Mouse (Mus musculus): ENCODE data around the gene Dgki. TPM values are rescaled to one million over a fixed set of nuclear protein-coding genes. Genes with fewer than 3 reads are reported as not detected.

The Dgki gene
- total and polyA plus RNA-seq, 3 experiments = 4.4 to 8.7 (median 7.7) TPM

DNA sequence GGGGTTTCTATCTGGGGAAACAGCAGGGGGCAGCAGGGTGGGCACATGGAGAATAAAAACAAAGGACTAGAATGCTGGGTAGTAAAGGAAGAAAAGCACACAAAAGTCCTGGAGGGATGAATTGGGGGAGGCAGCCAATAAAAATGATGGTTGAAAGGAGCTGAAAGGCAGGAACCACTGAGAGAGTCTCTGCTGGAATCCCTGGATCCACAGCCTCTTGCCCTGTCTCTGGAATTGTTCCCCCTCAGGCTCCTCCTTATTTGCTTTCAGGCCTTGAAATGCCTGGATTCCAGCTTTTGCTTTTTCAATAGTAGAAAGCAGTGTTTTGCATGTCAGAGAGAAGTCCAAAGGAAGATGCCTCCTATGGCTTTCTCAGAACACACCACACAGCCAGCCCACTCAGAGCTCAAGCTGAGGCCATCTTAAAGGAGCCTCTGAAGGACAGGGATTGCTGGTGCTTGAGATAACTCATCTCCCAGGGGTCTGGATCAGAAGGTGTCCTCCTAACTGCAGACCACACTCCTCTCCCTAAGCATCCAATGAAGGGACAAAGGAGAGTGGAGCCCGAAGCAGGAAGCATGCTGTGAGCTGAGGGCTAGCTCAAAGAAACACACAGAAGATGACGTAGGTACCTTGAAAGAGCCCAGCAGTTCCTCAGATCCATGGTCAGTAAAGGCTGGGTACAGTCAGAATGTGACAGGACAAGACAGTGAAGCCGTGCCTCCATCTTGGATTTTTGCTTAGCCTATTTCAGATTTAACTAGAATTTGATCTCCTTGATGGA, 441.5 kb downstream of the Dgki start:
- no peaks in the 10 kb centered on the region for H3K27me3 ChIP-seq (replicated peaks)
- H3K4me1 ChIP-seq (ENCODE audit: control insufficient read depth in 1 of 2, insufficient read depth in 2 of 2) = no peaks in the 10 kb centered on the region
- no peak overlapping the region for H3K9ac ChIP-seq (ENCODE audit: insufficient read depth, low read depth)
- H3K79me2 ChIP-seq (replicated peaks; ENCODE audit: control insufficient read depth, extremely low read depth, insufficient read depth, poor library complexity, severe bottlenecking) = no peaks in the 10 kb centered on the region
- H3K9me3 ChIP-seq (replicated peaks; ENCODE audit: low read length) = no peaks in the 10 kb centered on the region
- no peak for DNase-seq (ENCODE audit: extremely low read depth)
- TF ChIP-seq ZC3H11A (IDR thresholded peaks at IDR 0.05; ENCODE audit: low read depth, low read length) (no peak), USF1 (IDR thresholded peaks at IDR 0.05; ENCODE audit: low read depth, low read length) (no peak), ZNF384 (IDR thresholded peaks at IDR 0.05; ENCODE audit: low read depth, low read length) (no peak), CTCF (conservative IDR thresholded peaks at IDR 0.05 in 1 of 2, IDR thresholded peaks at IDR 0.05 in 1 of 2; ENCODE audit: low read depth in 2 of 2, low read length in 2 of 2) (no peak), PAX5 (IDR thresholded peaks at IDR 0.05; ENCODE audit: low read length) (no peak), MAZ (IDR thresholded peaks at IDR 0.05; ENCODE audit: low read depth, low read length) (no peak), MXI1 (IDR thresholded peaks at IDR 0.05; ENCODE audit: low read depth, low read length) (no peak), MAFK (IDR thresholded peaks at IDR 0.05; ENCODE audit: insufficient replicate concordance, low read length) (no peak), KAT2A (IDR thresholded peaks at IDR 0.05; ENCODE audit: insufficient replicate concordance, low read length) (no peak), CHD1 (IDR thresholded peaks at IDR 0.05; ENCODE audit: low read depth, low read length) (no peak), MEF2A (IDR thresholded peaks at IDR 0.05; ENCODE audit: borderline replicate concordance, low read depth, low read length) (no peak), NRF1 (IDR thresholded peaks at IDR 0.05; ENCODE audit: low read depth, low read length) (no peak), HCFC1 (IDR thresholded peaks at IDR 0.05; ENCODE audit: low read depth, low read length) (no peak), IRF4 (IDR thresholded peaks at IDR 0.05; ENCODE audit: low read depth, low read length) (no peak)
- no peak overlapping the region for H3K4me3 ChIP-seq (replicated peaks in 1 of 3; ENCODE audit: low read depth in 2 of 3, low read length in 2 of 3, poor library complexity in 1 of 3)
- no peak overlapping the region for H3K27ac ChIP-seq (ENCODE audit: insufficient read depth, low read depth)
- peaks cover 0 to 18% of the 10 kb centered on the region in 2 experiments for H3K36me3 ChIP-seq (replicated peaks in 1 of 2; ENCODE audit: control insufficient read depth in 1 of 2, insufficient read depth in 1 of 2, low read length in 1 of 2)
- dilution Hi-C loops (cut with MboI; ENCODE audit: extremely low pct_ligation_motif_present, extremely low pct_unique_long_range_greater_than_20kb, low sequenced_read_pairs) (no loop called here), in situ Hi-C loops (cut with MboI; ENCODE audit: low pct_ligation_motif_present, low pct_unique_long_range_greater_than_20kb, low sequenced_read_pairs) (no loop called here)
- H3K4me2 ChIP-seq (ENCODE audit: insufficient read depth, low read depth, poor library complexity, severe bottlenecking) = no peak overlapping the region

DNA sequence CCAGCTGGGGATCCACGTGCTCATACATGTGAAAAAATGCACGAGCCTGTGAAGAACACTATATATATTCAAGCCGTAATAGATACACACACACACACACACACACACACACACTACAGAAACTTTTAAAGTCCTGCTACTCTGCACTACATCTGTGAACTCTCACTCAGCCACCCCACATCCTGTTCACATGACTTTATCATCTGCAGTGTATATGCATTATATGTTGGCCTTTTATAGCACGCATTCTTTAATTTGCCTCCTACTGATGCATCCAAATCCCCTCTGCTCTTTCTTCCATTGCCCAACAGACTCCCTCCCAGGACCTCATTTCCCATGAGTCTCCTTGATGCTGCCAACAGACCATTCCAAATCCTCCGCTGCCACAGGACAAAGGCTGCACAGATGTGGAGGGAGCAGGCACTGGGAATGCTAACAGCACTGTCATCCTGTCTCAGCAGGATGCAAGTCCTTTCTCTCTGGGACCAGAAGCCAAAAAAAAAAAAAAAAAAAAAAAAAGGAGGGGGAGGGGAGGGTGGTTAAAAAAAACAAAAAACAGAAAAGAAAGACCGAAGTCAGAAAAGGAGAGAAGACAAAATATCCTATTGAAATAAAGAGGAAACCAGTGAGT, 442.2 kb downstream of the Dgki start:
- no peaks in the 10 kb centered on the region for H3K4me1 ChIP-seq (ENCODE audit: control insufficient read depth in 1 of 2, insufficient read depth in 2 of 2)
- H3K9ac ChIP-seq (ENCODE audit: insufficient read depth, low read depth) = no peak overlapping the region
- no peaks in the 10 kb centered on the region for H3K27me3 ChIP-seq (replicated peaks)
- H3K4me3 ChIP-seq (replicated peaks in 1 of 3; ENCODE audit: low read depth in 2 of 3, low read length in 2 of 3, poor library complexity in 1 of 3) = no peak overlapping the region
- TF ChIP-seq ZNF384 (IDR thresholded peaks at IDR 0.05; ENCODE audit: low read depth, low read length) (peak; percentile 53), MYC (IDR thresholded peaks at IDR 0.05; ENCODE audit: low read depth, low read length) (no peak)
- no peak overlapping the region for H3K4me2 ChIP-seq (ENCODE audit: insufficient read depth, low read depth, poor library complexity, severe bottlenecking)
- no peaks in the 10 kb centered on the region for H3K9me3 ChIP-seq (replicated peaks; ENCODE audit: low read length)
- in situ Hi-C loops (cut with MboI; ENCODE audit: low pct_ligation_motif_present, low pct_unique_long_range_greater_than_20kb, low sequenced_read_pairs) = no loop called here
- H3K36me3 ChIP-seq (replicated peaks in 1 of 2; ENCODE audit: control insufficient read depth in 1 of 2, insufficient read depth in 1 of 2, low read length in 1 of 2) = peaks cover 0 to 18% of the 10 kb centered on the region in 2 experiments
- no peak for DNase-seq (ENCODE audit: extremely low read depth)
- no peaks in the 10 kb centered on the region for H3K79me2 ChIP-seq (replicated peaks; ENCODE audit: control insufficient read depth, extremely low read depth, insufficient read depth, poor library complexity, severe bottlenecking)
- H3K27ac ChIP-seq (ENCODE audit: insufficient read depth, low read depth) = no peak overlapping the region
- dilution Hi-C loops (cut with MboI; ENCODE audit: extremely low pct_ligation_motif_present, extremely low pct_unique_long_range_greater_than_20kb, low sequenced_read_pairs) = no loop called here

Data from CH12.LX (cell line).